In genomic region chr14:31829761-31830562, GRCm38 (mm10) we compare ENCODE assay signal across 8 mouse cellular contexts. TPM values are rescaled to one million over a fixed set of nuclear protein-coding genes. Genes with fewer than 3 reads are reported as not detected.
DNase-seq lines count a peak whose midpoint lies in the region; ATAC-seq lines count a peak whose summit lies in the region.

No protein-coding gene starts in this region.

- peak overlapping the region; percentile 89 for H3K4me3 ChIP-seq in intestine, embryonic 15.5 days (replicated peaks)

- H3K4me2 ChIP-seq in intestine, embryonic 15.5 days (replicated peaks) = peak overlapping the region; percentile 74

- H3K36me3 ChIP-seq in intestine, embryonic 15.5 days = no peaks in the 10 kb centered on the region

- WGBS in intestine, embryonic 15.5 days = under 1% methylated on average over 71 of the region's 97 CpGs

- peak overlapping the region; percentile 95 for H3K27ac ChIP-seq in intestine, embryonic 15.5 days

- H3K9me3 ChIP-seq in intestine, embryonic 15.5 days = no peaks in the 10 kb centered on the region

- H3K9ac ChIP-seq in intestine, embryonic 15.5 days = peak overlapping the region; percentile 68

- H3K27me3 ChIP-seq in intestine, embryonic 15.5 days (replicated peaks) = no peaks in the 10 kb centered on the region

- ATAC-seq in common myeloid progenitor, adult 5-6 weeks (replicated peaks; ENCODE audit: low read depth, poor library complexity, severe bottlenecking) = peak; percentile 34
- peak; percentile 86 for ATAC-seq in intestine, embryonic 15.5 days

- H3K4me1 ChIP-seq in intestine, embryonic 15.5 days (replicated peaks) = 0 out of 2 replicates have a peak, but pooled peaks cover 3% of the 10 kb centered on the region

- intact Hi-C loops in left cerebral cortex, postnatal 36 days (cut with DNase I) = loop anchor here (1.0 to 5.0 kb wide), 3 partner anchors 27 to 102 kb away; no protein-coding TSS in a partner anchor

- peak; percentile 82 for DNase-seq in ZHBTc4 (ENCODE audit: low read depth, low spot score)
- peak; percentile 62 for DNase-seq in gastrocnemius, postnatal 10 days
- peak; percentile 64 to 76 for DNase-seq in left cerebral cortex, postnatal 36 days (ENCODE audit: low spot score in 2 of 2)
- DNase-seq in mesoderm, embryonic 11.5 days (ENCODE audit: low read depth, low spot score) = peak; percentile 41
- peak; percentile 48 to 55 for DNase-seq in right cerebral cortex, postnatal 36 days (ENCODE audit: low spot score in 2 of 2)
- DNase-seq in urinary bladder, postnatal 4 days (ENCODE audit: low spot score in 2 of 2) = peak; percentile 53 to 63

RNA-seq across cellular contexts. Expression of gene Ankrd28, which starts 0.5 kb away (rescaled TPM):
- 102 and 121 TPM in 2 replicates for total RNA-seq in common myeloid progenitor, adult 5-6 weeks (2017)
- 10 to 100 TPM; 53.2 to 53.4 TPM for total RNA-seq in gastrocnemius, postnatal 10 days (2021)
- polyA plus RNA-seq in intestine, embryonic 15.5 days (2015; fragmentation: Nextera tagmentation; extraction: Ambion mirVana) = 6.7 and 7.4 TPM in 2 replicates
- total RNA-seq in left cerebral cortex, postnatal 36 days (2021) = 10 to 100 TPM; 53.4 to 60.6 TPM

Comparison
In these comparisons a context has a peak if more than half of its experiments do, and no peak if none do; other contexts are left out.
1. Peak in every context shown above with its lines: DNase-seq, ATAC-seq, H3K4me3 ChIP-seq and H3K27ac ChIP-seq.